Mouse (Mus musculus): ENCODE measurements around the gene Gm49394. TPM values are rescaled to one million over a fixed set of nuclear protein-coding genes. Genes with fewer than 3 reads are reported as not detected.

The Gm49394 gene
- not detected in 2 replicates for polyA plus RNA-seq (2014; fragmentation: Nextera tagmentation; extraction: Ambion mirVana)

DNA sequence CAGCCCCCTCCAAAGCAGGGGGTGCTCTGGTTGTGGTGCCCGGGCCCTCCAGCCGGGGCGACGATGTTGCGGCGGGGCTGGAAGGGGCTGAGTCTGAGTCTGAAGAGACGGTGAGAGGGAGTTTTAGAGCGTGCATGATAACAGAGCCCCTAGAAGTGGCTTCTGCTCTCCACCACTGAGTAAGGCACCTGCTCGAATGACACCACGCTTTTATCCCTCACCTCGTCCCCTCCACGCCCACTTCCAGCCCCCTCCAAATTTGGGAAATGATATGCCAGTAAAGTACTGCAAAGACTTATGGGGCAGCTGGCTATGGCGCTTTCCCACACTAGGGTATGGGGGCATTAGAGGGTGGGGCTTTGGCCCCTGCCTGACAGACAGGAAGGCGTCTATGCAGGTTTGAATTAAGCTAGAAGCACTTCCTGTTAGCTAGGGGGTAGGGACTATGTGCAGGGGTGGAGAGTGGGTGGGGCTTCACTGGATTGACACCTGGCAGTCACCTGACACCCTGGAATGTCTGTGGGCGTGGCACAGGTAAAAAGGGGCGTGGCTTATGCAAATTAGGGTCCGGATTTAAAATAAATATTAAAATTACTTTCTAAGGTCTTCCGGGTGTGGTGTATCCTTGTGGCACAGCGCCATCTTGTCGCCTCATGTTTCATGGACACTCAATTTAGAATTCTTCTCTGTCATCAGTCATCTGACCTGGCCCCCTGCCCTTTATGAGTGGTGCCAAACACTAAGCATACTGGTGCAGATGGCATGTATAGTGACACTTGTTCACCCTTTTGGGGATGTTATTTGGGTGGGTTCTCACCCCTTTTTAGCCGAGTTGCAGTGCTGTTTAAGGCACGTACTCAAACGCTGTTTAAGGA lies at the start of gene Gm49394:
Gene Gm49394, minus strand, starts transcription at position 192 of the 875 bp plus-strand sequence.
- H3K27ac ChIP-seq (ENCODE audit: low read depth, low read length), result no peak within 1 kb of the TSS
- ATAC-seq (ENCODE audit: low FRiP score) (no peak), DNase-seq (ENCODE audit: low spot score, missing footprints) (no peak)
- peaks cover 17% of the 10 kb centered on the region for H3K9me3 ChIP-seq (ENCODE audit: control insufficient read depth, low read length)
- H3K27me3 ChIP-seq (ENCODE audit: control insufficient read depth, insufficient read depth, low read length), result peaks cover 17% of the 10 kb centered on the region
- no peak within 1 kb of the TSS for H3K9ac ChIP-seq (ENCODE audit: low read length)
- no peaks in the 10 kb centered on the region for H3K36me3 ChIP-seq (ENCODE audit: control insufficient read depth, insufficient read depth, low read length)
- H3K4me3 ChIP-seq (ENCODE audit: low read depth, low read length), result no peak within 1 kb of the TSS
- 81% methylated on average over 23 of the region's 23 CpGs for WGBS
- no peak within 1 kb of the TSS for H3K4me2 ChIP-seq
- H3K4me1 ChIP-seq (ENCODE audit: control insufficient read depth, insufficient read depth, low read length), result no peaks in the 10 kb centered on the region

DNA sequence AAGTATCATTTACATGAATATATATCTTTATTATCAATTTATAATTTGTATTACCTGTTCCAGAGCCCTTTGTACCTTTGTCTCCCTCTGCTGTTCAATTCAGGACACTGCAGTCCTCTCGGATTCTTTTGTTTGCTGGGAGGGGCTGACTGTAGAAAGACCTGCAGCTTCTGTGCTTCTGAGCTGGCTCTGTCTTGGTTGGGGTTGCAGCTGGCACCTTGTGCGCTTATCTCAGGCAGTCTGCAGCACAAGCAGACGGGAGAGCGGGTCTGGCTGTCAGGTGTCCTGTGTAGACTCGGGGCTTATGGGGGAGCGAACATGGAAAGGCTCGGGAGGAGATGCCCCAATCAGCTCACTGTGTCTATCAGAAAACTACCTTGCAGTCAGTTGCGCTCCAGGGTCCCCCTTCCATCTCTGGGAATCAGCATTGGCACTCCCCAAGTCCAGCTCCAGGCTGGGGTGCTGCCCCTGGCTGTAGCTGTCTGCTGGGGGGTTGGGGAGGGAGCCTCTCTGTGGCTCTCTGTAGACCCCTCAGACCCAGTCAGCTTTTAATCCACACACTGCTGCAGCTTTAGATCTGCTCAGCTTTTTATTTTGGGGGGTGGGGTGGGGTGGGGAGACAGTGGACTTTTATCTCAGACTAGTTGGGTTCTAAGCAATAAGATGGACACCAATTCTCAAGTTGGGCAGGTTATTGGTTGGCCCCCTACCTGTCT lies 45.2 kb upstream of the Gm49394 start:
- Histone ChIP-seq H3K4me1 (ENCODE audit: control insufficient read depth, insufficient read depth, low read length) (no peaks in the 10 kb centered on the region), H3K9me3 (ENCODE audit: control insufficient read depth, low read length) (no peaks in the 10 kb centered on the region), H3K4me3 (ENCODE audit: low read depth, low read length) (peak overlapping the region; percentile 10; the same call in 1 of the 2 replicates), H3K36me3 (ENCODE audit: control insufficient read depth, insufficient read depth, low read length) (no peaks in the 10 kb centered on the region), H3K27me3 (ENCODE audit: control insufficient read depth, insufficient read depth, low read length) (no peaks in the 10 kb centered on the region), H3K9ac (ENCODE audit: low read length) (peak overlapping the region; percentile 63), H3K27ac (ENCODE audit: low read depth, low read length) (no peak overlapping the region), H3K4me2 (peak overlapping the region; percentile 39; the same call in 1 of the 2 replicates)
- ATAC-seq (ENCODE audit: low FRiP score) (no peak), DNase-seq (ENCODE audit: low spot score, missing footprints) (peak; percentile 95)
- 19% methylated on average over 8 of the region's 8 CpGs for WGBS

DNA sequence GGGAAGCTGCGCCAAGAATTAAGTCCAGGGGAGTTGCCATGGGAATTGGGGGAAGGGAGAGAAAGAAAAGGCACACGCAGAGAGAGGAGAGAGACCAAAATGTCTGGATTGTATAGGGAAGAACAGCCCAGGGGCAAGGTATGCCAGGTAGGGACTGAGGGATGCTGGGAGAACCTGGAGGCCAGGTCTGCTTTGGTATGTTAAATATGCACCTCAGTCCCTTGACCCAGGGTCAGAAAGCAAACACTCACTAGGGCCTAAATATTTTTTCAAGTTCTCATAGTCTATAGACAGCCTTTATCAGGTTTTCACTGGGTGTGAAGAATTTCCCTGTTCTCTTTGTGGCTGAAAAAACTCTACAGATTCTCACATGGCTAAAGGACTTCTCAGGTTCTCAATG lies 37.1 kb upstream of the Gm49394 start:
- H3K4me3 ChIP-seq (ENCODE audit: low read depth, low read length), result no peak overlapping the region
- no peak overlapping the region for H3K9ac ChIP-seq (ENCODE audit: low read length)
- H3K9me3 ChIP-seq (ENCODE audit: control insufficient read depth, low read length), result no peaks in the 10 kb centered on the region
- H3K4me2 ChIP-seq, result no peak overlapping the region
- DNase-seq (ENCODE audit: low spot score, missing footprints) (no peak), ATAC-seq (ENCODE audit: low FRiP score) (no peak)
- no peaks in the 10 kb centered on the region for H3K4me1 ChIP-seq (ENCODE audit: control insufficient read depth, insufficient read depth, low read length)
- 85% methylated on average over 2 of the region's 2 CpGs for WGBS
- H3K27ac ChIP-seq (ENCODE audit: low read depth, low read length), result no peak overlapping the region
- H3K27me3 ChIP-seq (ENCODE audit: control insufficient read depth, insufficient read depth, low read length), result no peaks in the 10 kb centered on the region
- H3K36me3 ChIP-seq (ENCODE audit: control insufficient read depth, insufficient read depth, low read length), result no peaks in the 10 kb centered on the region

DNA sequence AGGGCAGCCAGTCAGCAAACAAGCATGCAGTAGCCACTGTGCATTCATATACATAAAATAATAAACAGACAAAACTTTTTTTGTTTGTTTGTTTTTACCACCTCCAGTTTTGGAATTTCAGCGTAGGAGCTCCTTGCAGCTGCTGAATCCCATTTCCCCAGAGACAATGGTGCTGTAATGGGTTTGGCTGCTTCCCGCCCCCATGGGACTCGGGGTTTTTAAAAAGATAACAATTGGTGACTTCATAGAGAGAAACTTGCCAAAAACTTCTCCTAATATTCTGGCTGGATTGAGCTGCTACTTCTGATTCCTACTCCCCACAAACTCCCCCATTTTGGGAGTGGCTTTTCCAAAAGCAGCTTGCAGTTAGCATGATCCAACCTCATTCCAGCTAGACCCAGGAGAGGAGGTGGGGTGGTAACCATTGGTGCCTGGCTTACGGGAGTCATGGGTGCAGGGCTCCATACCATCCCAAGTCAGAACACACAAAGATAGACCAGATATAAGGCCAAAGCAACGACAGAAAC lies 29.7 kb upstream of the Gm49394 start:
- ATAC-seq (ENCODE audit: low FRiP score) (no peak), DNase-seq (ENCODE audit: low spot score, missing footprints) (no peak)
- WGBS, result 76% methylated on average over 5 of the region's 5 CpGs
- Histone ChIP-seq H3K36me3 (ENCODE audit: control insufficient read depth, insufficient read depth, low read length) (no peaks in the 10 kb centered on the region), H3K4me3 (ENCODE audit: low read depth, low read length) (no peak overlapping the region), H3K4me1 (ENCODE audit: control insufficient read depth, insufficient read depth, low read length) (no peaks in the 10 kb centered on the region), H3K9me3 (ENCODE audit: control insufficient read depth, low read length) (no peaks in the 10 kb centered on the region), H3K4me2 (no peak overlapping the region), H3K9ac (ENCODE audit: low read length) (no peak overlapping the region), H3K27me3 (ENCODE audit: control insufficient read depth, insufficient read depth, low read length) (no peaks in the 10 kb centered on the region), H3K27ac (ENCODE audit: low read depth, low read length) (no peak overlapping the region)

DNA sequence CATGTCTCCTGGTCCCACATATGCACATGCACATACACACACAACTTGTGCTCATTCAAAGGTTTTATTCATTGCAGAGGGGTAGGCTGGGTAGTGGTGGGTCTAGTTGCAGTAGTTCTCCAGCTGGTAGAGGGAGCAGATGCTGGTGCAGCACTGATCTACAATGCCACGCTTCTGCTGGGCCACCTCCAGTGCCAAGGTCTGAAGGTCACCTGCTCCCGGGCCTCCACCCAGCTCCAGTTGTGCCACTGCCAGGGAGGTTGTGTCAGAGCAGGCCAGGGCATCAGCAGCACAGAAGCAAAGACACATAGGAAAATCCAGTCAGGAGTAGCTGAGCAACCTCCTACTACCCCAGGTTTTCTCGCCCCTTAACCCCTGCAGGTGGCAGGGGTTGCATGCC lies 8.9 kb upstream of the Gm49394 start:
- Histone ChIP-seq H3K27me3 (ENCODE audit: control insufficient read depth, insufficient read depth, low read length) (no peaks in the 10 kb centered on the region), H3K4me1 (ENCODE audit: control insufficient read depth, insufficient read depth, low read length) (no peaks in the 10 kb centered on the region), H3K9me3 (ENCODE audit: control insufficient read depth, low read length) (no peaks in the 10 kb centered on the region), H3K27ac (ENCODE audit: low read depth, low read length) (no peak overlapping the region), H3K36me3 (ENCODE audit: control insufficient read depth, insufficient read depth, low read length) (no peaks in the 10 kb centered on the region), H3K4me2 (no peak overlapping the region), H3K4me3 (ENCODE audit: low read depth, low read length) (no peak overlapping the region), H3K9ac (ENCODE audit: low read length) (no peak overlapping the region)
- 92% methylated on average over 3 of the region's 3 CpGs for WGBS
- DNase-seq (ENCODE audit: low spot score, missing footprints), result no peak
- ATAC-seq (ENCODE audit: low FRiP score), result no peak

DNA sequence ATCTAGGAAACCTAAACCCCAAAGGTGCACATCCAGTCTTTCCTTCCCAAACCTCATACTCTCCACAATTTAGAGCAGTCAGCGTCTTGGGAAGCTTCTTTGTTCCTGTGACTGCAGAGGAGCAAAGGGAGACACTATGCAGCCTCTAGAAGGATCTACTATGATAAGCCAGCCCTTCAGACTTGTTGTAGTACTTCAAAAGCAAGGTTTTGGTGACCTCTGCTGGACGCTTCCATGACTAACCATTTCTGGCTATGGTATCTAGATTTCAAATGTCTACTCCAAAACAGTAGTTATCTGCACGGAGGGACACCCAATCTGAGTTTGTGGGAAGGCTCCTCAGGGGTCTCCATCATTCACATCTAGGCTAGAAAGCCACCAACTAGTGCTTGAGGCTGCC lies 5.9 kb upstream of the Gm49394 start:
- no peak overlapping the region for H3K4me2 ChIP-seq
- H3K27ac ChIP-seq (ENCODE audit: low read depth, low read length), result no peak overlapping the region
- H3K4me3 ChIP-seq (ENCODE audit: low read depth, low read length), result no peak overlapping the region
- no peak overlapping the region for H3K9ac ChIP-seq (ENCODE audit: low read length)
- 17% methylated on average over 3 of the region's 3 CpGs for whole genome bisulfite sequencing
- peaks cover 3% of the 10 kb centered on the region; the same call in 1 of the 2 replicates for H3K9me3 ChIP-seq (ENCODE audit: control insufficient read depth, low read length)
- peak; percentile 96 for DNase-seq (ENCODE audit: low spot score, missing footprints)
- no peaks in the 10 kb centered on the region for H3K36me3 ChIP-seq (ENCODE audit: control insufficient read depth, insufficient read depth, low read length)
- ATAC-seq (ENCODE audit: low FRiP score), result no peak
- H3K4me1 ChIP-seq (ENCODE audit: control insufficient read depth, insufficient read depth, low read length), result no peaks in the 10 kb centered on the region
- no peaks in the 10 kb centered on the region for H3K27me3 ChIP-seq (ENCODE audit: control insufficient read depth, insufficient read depth, low read length)

DNA sequence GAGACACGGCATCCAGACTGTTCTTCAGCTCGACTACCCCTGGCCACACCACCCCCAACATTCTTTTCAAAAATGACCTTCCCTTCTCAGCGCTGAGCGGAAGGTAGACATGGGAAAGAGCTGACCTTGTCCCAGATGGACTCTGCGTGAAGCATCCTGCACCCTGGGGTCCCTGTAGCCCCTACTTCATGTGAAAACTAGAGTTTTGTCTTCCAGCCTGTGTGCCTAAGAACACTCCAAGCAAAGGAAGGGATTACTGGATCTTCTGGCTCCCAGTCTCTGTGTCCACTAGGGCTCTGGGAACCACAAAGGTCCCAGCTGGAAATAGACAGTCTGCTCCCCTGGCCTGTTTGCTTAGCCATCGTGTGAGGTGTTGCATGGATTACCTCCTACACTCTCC lies 5.4 kb upstream of the Gm49394 start:
- no peak overlapping the region for H3K9ac ChIP-seq (ENCODE audit: low read length)
- no peaks in the 10 kb centered on the region for H3K27me3 ChIP-seq (ENCODE audit: control insufficient read depth, insufficient read depth, low read length)
- peak; percentile 80 for DNase-seq (ENCODE audit: low spot score, missing footprints)
- peaks cover 6% of the 10 kb centered on the region for H3K9me3 ChIP-seq (ENCODE audit: control insufficient read depth, low read length)
- no peak overlapping the region for H3K27ac ChIP-seq (ENCODE audit: low read depth, low read length)
- 75% methylated on average over 6 of the region's 6 CpGs for WGBS
- H3K4me3 ChIP-seq (ENCODE audit: low read depth, low read length), result no peak overlapping the region
- no peaks in the 10 kb centered on the region for H3K36me3 ChIP-seq (ENCODE audit: control insufficient read depth, insufficient read depth, low read length)
- ATAC-seq (ENCODE audit: low FRiP score), result no peak
- H3K4me2 ChIP-seq, result no peak overlapping the region
- no peaks in the 10 kb centered on the region for H3K4me1 ChIP-seq (ENCODE audit: control insufficient read depth, insufficient read depth, low read length)

DNA sequence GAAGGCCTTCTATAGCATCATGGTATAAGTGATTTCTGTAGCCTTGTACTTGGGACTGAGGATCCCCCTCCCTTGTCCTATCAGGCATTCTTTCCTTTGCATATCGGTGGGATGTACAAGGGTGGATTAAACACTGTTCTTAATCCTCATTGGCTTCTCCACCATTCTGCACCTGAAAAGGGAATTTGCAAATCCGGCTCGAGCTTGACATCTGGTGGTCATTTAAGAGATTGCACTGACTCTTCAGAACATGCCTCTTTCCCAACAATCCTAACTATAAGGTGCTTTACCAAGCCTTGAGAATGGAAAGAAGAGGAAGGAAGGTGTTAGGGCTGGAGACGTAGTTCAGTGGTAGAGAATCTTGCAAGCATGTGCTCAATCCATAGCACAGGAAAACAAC lies 2.4 kb upstream of the Gm49394 start:
- no peak for ATAC-seq (ENCODE audit: low FRiP score)
- WGBS, result 13% methylated on average over 4 of the region's 4 CpGs
- DNase-seq (ENCODE audit: low spot score, missing footprints), result peak; percentile 93
- H3K4me2 ChIP-seq, result no peak overlapping the region
- no peak overlapping the region for H3K27ac ChIP-seq (ENCODE audit: low read depth, low read length)
- no peaks in the 10 kb centered on the region for H3K4me1 ChIP-seq (ENCODE audit: control insufficient read depth, insufficient read depth, low read length)
- H3K4me3 ChIP-seq (ENCODE audit: low read depth, low read length), result no peak overlapping the region
- H3K36me3 ChIP-seq (ENCODE audit: control insufficient read depth, insufficient read depth, low read length), result no peaks in the 10 kb centered on the region
- H3K9me3 ChIP-seq (ENCODE audit: control insufficient read depth, low read length), result peaks cover 17% of the 10 kb centered on the region
- no peak overlapping the region for H3K9ac ChIP-seq (ENCODE audit: low read length)
- H3K27me3 ChIP-seq (ENCODE audit: control insufficient read depth, insufficient read depth, low read length), result no peaks in the 10 kb centered on the region

DNA sequence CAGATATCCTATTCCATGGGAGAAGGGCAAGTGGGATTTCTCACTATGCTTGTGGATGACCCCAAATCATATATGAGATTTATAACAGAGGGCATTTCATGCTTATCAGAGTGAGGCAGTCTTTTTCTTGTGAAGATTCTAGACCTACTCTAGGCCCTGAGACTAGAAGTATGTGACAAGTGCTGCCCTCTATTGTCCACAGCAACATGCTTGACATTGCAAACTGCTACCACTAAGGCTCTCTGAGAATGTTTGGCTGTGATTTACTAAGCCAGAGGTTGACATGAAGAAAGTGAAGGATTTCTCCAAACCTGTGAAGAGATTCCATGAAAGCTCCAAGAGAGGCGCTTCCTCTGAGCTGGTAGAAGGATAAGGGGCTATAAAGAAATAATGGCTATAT lies 1.3 kb upstream of the Gm49394 start:
- 93% methylated on average over 1 of the region's 1 CpGs for WGBS
- no peaks in the 10 kb centered on the region for H3K36me3 ChIP-seq (ENCODE audit: control insufficient read depth, insufficient read depth, low read length)
- H3K27ac ChIP-seq (ENCODE audit: low read depth, low read length), result no peak overlapping the region
- no peaks in the 10 kb centered on the region for H3K4me1 ChIP-seq (ENCODE audit: control insufficient read depth, insufficient read depth, low read length)
- H3K9me3 ChIP-seq (ENCODE audit: control insufficient read depth, low read length), result peaks cover 17% of the 10 kb centered on the region
- H3K27me3 ChIP-seq (ENCODE audit: control insufficient read depth, insufficient read depth, low read length), result peaks cover 6% of the 10 kb centered on the region; the same call in 1 of the 2 replicates
- no peak overlapping the region for H3K4me3 ChIP-seq (ENCODE audit: low read depth, low read length)
- no peak overlapping the region for H3K4me2 ChIP-seq
- ATAC-seq (ENCODE audit: low FRiP score) (no peak), DNase-seq (ENCODE audit: low spot score, missing footprints) (no peak)
- no peak overlapping the region for H3K9ac ChIP-seq (ENCODE audit: low read length)
